Mouse (Mus musculus) spleen, adult 2 months (tissue): ENCODE results near the gene Olfr214.
"Not testable (repeated sequence)": the region's sequence is repeated elsewhere in the genome, so short reads cannot be mapped to it uniquely, and the experiment has no call there.

Experiments used
- CTCF ChIP-seq: fragments of 200-500 bp; IDR thresholded peaks from 2 replicates; pipeline ENCODE4 v1.5.1; 2011; ENCODE audit warnings: mild to moderate bottlenecking, inconsistent platforms; ENCODE audit not compliant: insufficient read depth, insufficient read length, insufficient replicate concordance; ENCODE audit errors: extremely low read depth
- POLR2A ChIP-seq: fragments of 200-500 bp; IDR thresholded peaks from 2 replicates; pipeline ENCODE4 v1.6.1; 2011; ENCODE audit warnings: low read depth, low read length, inconsistent platforms

GRCm38 (mm10) chr6:116506302-116507003 lies 47.6 kb upstream of the Olfr214 start, which contains the start of gene Olfr212:
- TF ChIP-seq CTCF, POLR2A: not testable (repeated sequence)
